Mouse (Mus musculus) right cerebral cortex, postnatal 36 days (tissue): ENCODE data around the gene Hltf.
"Not testable (repeated sequence)": the region's sequence is repeated elsewhere in the genome, so short reads cannot be mapped to it uniquely, and the experiment has no call there.

Experiments used
- DNase-seq, 2 experiments: peaks; one replicate each; pipeline ENCODE4 v3.0.0; 2022; ENCODE audit warnings: low spot score in 2 of 2, mixed read lengths in 1 of 2

Gene Hltf

GRCm38 (mm10) chr3:20104318-20104717 is 46.7 kb downstream of the Hltf start:
- no peak for DNase-seq

GRCm38 (mm10) chr3:20104776-20105175 is 47.2 kb downstream of the Hltf start:
- DNase-seq: no peak

GRCm38 (mm10) chr3:20108881-20109280 is 51.3 kb downstream of the Hltf start:
- no peak for DNase-seq

GRCm38 (mm10) chr3:20111913-20112312 is 54.3 kb downstream of the Hltf start:
- no peak for DNase-seq

- no peak for DNase-seq
Measured at GRCm38 (mm10) chr3:20119044-20119591, 61.5 kb downstream of the Hltf start.

GRCm38 (mm10) chr3:20119686-20120244 is 62.2 kb downstream of the Hltf start:
- DNase-seq: no peak

- not testable (repeated sequence) for DNase-seq
Measured at GRCm38 (mm10) chr3:20121582-20121981, 64.0 kb downstream of the Hltf start.

- DNase-seq: no peak
Measured at GRCm38 (mm10) chr3:20125604-20126003, 68.0 kb downstream of the Hltf start.

- DNase-seq: no peak
Measured at GRCm38 (mm10) chr3:20127047-20127595, 69.5 kb downstream of the Hltf start.

GRCm38 (mm10) chr3:20129491-20129890 is 71.9 kb downstream of the Hltf start:
- no peak for DNase-seq

- DNase-seq: no peak
Measured at GRCm38 (mm10) chr3:20130456-20131349, 73.1 kb downstream of the Hltf start.

- no peak for DNase-seq
Measured at GRCm38 (mm10) chr3:20131350-20131720, 73.7 kb downstream of the Hltf start.

- no peak for DNase-seq
Measured at GRCm38 (mm10) chr3:20132731-20133130, 75.1 kb downstream of the Hltf start.

- no peak for DNase-seq
Measured at GRCm38 (mm10) chr3:20133745-20134144, 76.1 kb downstream of the Hltf start.

GRCm38 (mm10) chr3:20134545-20134944 is 76.9 kb downstream of the Hltf start:
- no peak for DNase-seq

GRCm38 (mm10) chr3:20136868-20137581 is 79.4 kb downstream of the Hltf start:
- no peak for DNase-seq

- no peak for DNase-seq
Measured at GRCm38 (mm10) chr3:20141240-20141639, 83.6 kb downstream of the Hltf start.

GRCm38 (mm10) chr3:20141679-20142078 is 84.1 kb downstream of the Hltf start:
- no peak for DNase-seq

- no peak for DNase-seq
Measured at GRCm38 (mm10) chr3:20142101-20142500, 84.5 kb downstream of the Hltf start.

GRCm38 (mm10) chr3:20142576-20142975 is 85.0 kb downstream of the Hltf start:
- no peak for DNase-seq

- no peak for DNase-seq
Measured at GRCm38 (mm10) chr3:20143726-20144125, 86.1 kb downstream of the Hltf start.

GRCm38 (mm10) chr3:20144401-20144800 is 86.8 kb downstream of the Hltf start:
- DNase-seq: no peak
